Mouse (Mus musculus): ENCODE data around the gene Tbl3.
A peak's percentile ranks its signal among the peaks of the same experiment; 100 is the strongest.
"Not testable (repeated sequence)": the region's sequence is repeated elsewhere in the genome, so short reads cannot be mapped to it uniquely, and the experiment has no call there.

The Tbl3 gene

DNA sequence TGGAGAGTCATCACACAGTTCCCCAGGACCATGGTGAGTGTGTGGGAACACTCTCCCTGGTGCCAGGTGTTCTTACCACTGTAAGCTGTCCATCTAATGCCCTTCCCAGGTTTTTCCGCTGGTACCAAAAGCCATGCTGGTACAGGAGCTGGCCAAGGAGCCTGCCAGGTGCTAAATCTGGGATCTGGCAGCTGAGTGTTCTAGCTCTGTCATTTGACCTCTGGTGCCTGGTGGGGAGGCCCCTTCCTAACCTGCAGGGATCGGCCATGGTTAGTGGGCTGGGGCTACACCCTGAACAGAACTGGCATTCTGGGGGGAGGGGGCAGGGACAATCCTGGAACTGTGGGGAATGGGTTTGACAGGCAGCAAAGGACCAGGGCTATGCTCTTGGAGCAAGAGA is 20.2 kb upstream of the Tbl3 start, which contains the start of gene Rpl3l:
TSS of gene Rpl3l (plus strand) at position 203 of the 400 bp plus-strand sequence.
- DNase-seq (ENCODE audit: low spot score) = no peak

DNA sequence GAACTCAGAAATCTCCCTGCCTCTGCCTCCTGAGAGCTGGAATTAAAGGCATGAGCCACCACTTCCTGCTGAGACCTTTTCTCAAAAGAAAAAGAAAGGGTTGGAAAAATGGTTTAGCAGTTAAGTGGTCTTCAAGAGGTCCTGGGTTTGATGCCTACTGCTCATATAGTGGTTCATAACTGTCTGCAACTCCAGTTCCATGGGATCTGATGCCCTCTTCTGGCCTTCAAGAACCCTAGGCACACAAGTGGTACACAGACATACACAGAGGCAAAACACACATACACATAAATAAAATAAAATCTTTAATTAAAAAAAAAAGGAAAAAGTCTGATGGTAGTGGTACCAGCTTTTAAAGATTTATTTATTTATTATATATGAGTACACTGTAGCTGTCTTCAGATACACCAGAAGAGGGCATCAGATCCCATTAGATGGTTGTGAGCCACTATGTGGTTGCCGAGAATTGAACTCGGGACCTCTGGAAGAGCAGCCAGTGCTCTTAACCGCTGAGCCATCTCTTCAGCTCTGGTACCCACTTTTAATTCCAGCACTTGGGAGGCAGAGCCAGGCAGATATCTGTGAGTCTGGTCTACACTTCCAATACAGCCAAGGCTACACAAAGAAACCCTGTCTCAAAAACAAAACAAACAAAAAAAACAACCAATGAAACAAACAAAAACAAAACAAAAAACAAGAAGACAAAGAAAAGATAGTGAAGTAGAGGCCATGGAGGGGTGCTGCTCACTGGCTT is 18.4 kb upstream of the Tbl3 start:
- no peak for DNase-seq (ENCODE audit: low spot score)

DNA sequence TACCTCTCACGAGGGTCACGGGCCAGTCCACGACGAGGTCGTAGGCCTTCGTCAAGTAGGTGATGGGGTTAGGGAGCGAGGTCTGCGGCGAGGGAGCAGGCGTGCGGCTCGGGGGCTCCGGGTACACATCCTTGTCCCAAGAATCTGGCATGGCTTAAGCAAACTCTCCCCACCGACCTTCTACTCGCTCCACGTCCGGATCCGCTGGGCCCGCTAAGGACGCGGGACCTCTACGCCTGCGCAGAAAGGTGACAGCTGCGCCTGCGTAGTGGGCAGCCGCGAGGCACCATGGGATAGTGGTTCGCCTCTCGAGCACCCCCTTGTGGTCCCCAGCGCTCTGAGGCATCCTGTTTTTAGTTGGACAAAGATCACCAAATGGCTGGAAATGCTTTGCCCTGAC is 16.7 kb upstream of the Tbl3 start, which contains the start of gene Ndufb10:
TSS of gene Ndufb10 (minus strand) at position 295 of the 400 bp plus-strand sequence.
- peak; percentile 99 for DNase-seq (ENCODE audit: low spot score)

DNA sequence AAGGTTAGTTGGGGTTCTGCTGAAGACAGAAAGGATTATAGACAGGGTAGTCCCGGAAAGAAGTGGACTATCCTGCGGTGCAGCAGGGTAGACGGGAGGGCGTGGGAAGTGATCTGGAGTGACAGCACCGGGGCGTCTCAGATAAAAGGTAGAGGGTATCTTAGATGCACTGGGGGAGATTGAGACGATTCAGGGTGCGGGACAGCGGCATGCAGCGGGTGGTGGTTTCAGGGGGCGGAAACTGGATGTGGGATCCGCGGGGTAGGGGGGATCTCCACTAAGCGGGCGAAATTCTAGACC is 16.4 kb upstream of the Tbl3 start:
- DNase-seq (ENCODE audit: low spot score) = peak; percentile 43

DNA sequence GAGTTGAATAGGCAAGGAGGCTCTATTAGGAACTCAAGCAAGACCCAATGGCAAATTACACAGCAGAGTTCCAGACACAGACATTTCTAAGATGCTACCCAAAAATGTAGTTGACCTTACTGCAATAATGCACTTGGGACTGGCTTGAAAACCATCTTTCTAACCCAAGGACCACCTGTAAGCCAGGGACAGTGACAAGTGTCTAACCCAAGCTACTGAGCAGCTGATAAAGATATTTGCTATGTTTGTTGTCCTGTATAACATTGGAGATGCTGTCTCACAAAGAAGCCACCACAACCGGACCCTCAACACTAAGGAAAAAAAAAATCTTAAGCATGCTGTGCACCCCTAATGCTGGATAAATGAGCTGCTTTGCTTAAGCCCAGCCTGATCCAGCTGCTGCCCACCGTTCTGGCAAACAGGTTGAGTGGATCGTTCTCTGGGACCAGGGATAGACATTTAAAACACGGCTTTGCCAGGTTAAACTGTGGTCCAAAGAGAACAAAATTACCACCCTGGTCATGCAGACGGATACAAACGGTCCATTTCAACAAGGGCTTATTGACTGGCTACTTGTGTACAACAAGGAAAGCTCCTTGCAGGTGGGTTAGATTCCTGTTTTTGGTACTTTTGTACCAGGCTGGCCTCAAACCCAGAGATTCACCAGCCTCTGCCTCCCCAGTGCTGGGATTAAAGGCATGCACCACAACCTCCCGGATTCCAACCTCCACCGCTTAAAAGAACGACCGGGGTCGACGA is 15.8 kb upstream of the Tbl3 start:
- DNase-seq (ENCODE audit: low spot score) = peak; percentile 24

DNA sequence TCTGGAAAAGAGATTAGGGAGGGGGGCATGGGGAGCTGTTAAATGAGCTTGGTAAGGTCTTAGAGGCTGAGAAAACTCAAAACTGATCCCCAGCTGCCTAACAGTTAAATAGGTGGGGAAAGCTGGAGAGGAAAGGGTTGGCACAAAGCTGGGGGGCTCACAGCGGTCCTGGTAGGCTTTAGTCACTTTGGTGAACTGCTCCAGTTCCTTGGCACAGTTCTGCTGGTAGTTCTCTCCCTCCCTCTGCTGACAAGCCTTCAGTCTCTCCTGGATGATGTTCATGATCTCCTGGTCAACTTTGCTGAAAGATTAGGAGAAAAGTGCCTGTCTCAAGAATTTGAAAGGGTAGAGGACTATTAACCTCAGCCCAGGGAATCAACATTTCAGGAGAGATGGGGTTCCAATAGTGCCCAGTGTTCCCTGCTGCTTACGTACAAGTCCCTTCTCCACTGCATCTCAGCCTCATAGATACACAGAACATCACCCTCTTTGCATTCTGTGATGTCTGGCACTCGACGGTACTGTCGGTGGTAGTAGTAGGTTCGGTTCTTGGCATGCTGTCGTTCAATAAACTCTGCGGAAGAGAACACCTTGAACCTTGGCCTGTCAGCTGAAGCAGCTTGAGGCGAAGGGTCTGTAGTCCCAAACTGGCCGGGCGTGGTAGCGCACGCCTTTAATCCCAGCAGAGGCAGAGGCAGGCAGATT is 14.9 kb upstream of the Tbl3 start:
- peak; percentile 53 for DNase-seq (ENCODE audit: low spot score)

DNA sequence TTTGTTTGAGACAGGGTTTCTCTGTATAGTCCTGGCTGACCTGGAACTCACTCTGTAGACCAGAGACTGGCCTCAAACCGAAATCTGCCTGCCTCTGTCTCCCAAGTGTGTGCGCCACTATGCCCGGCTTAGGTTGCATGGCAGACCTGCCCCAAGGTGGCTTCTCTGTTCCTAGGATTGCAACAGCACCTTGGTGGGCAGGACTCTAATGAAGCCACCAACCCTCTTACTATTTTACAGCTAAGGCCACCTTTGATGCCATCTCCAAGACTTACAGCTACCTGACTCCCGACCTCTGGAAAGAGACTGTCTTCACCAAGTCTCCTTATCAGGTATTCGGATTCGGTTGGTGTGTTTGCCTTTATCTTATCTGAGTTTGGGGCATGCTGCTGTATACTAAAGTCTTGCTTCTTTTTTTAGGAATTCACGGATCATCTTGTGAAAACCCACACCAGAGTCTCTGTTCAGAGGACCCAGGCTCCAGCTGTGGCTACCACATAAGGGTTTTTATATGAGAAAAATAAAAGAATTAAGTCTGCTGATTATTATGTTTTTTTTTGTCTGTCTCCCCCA is 14.0 kb upstream of the Tbl3 start:
- not testable (repeated sequence) for DNase-seq (ENCODE audit: low spot score)

DNA sequence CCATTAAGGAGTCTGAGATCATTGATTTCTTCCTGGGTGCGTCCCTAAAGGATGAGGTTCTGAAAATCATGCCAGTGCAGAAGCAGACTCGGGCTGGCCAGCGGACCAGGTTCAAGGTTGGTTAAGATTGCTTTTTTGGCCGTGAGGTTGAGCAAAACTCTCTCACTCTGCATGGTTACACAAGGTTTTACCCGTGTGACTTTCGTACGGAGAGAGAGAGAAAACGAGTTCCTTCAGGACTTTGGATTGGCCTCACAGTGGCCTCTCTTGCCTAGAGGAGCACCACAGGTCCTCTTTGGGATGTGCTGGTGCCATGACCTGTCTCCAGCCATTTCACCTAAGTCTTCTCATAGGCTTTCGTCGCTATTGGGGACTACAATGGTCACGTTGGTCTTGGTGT is 13.2 kb upstream of the Tbl3 start:
- DNase-seq (ENCODE audit: low spot score) = not testable (repeated sequence)

DNA sequence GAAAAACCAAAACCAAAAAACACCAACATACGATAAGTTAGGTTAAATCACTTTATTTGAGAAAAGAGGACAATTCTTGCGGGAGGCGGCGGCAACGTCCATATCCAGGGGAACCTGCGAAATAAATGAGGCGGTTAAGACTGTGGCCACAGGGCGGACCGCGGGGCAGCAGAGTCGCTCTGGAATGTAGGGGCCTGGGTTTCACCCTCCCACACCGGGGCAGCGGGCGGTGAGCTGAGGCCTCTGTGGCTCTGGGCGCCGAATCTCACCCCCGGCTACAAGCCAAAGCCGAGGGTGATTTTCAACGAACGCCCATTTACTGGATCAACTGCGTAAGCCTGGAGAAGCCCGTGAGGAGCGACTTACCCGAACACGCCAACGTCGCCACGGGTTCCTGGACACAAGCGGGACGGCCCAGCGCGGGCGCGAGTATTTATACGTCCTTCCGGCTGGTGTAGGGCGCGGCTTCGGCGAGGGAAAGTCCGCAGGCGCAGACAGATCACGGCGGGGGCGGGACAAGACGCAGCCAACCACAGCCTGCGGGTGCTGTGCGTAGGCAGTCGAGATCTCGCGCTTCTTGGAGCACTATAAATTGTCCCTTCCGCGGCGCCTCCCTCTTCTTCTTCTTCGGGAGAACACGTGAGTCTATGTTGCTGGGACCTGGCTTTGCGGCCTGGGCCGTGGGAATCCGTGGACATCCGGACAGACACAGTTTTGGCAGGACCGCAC is 12.2 kb upstream of the Tbl3 start:
- peak; percentile 97 for DNase-seq (ENCODE audit: low spot score)

DNA sequence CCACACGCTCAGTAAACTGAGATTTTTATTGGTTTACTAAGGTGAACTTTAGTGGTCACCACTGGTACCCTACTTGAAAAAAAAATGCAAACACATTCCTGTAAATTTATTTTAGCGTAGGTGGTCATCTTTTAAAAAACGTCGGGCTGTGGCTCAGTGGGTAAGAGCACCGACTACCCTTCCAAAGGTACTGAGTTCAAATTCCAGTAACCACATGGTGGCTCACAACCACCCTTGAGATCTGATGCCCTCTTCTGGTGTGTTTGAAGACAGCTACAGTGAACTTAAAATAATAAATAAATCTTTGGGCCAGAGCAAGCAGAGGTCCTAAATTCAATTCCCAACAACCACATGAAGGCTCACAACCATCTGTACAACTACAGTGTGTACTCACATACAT is 11.5 kb upstream of the Tbl3 start:
- DNase-seq (ENCODE audit: low spot score) = not testable (repeated sequence)

DNA sequence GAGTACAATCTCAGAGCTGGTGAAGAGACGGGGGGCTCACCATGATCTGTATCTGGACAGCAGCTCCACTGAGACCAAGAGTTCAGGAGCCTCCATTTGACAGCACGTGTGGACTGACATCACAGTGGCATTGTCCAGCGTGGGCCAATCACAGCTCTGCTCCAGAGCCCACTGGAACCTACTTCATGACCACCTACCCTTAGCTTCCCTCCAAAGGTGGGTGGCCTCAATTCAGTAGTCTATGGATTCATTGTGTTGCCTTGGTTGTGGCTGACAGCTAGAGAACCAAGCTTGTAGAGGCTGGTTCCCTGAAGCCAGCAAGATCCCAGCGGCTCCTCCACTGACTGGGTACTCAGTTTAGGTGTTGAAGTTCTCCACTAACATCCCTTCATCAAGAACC is 10.5 kb upstream of the Tbl3 start, which contains the start of the genes Rnf151 and Rps2:
TSS of gene Rnf151 (minus strand) at position 121 of the 400 bp plus-strand sequence.
TSS of gene Rps2 (plus strand) at position 174 of the 400 bp plus-strand sequence.
- DNase-seq (ENCODE audit: low spot score) = no peak

DNA sequence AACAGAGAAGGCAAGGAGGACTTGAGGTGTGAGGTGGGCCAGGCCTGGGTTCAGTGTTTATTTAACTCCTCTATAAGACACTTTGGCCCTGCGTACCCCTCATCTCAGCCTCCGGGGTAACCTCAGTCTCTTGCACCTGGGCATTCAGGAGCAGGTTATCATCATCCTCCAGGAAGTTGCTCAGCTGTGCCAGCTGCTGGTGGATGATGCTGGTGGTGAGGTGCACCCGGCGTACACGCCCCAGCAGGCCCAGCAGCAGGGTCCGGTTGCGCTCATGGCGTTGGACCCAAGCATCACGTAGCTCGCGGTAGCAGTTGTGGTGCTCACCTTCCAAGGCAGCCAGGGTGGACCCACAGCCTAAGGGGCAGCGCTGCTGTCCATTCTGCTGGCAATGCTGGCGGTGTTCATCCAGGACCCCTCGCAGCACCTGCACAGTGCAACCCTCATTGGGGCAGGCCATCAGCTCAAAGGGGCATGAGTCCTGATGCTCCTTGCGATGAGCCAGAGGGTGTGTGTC is 8.8 kb upstream of the Tbl3 start:
- DNase-seq (ENCODE audit: low spot score) = no peak

DNA sequence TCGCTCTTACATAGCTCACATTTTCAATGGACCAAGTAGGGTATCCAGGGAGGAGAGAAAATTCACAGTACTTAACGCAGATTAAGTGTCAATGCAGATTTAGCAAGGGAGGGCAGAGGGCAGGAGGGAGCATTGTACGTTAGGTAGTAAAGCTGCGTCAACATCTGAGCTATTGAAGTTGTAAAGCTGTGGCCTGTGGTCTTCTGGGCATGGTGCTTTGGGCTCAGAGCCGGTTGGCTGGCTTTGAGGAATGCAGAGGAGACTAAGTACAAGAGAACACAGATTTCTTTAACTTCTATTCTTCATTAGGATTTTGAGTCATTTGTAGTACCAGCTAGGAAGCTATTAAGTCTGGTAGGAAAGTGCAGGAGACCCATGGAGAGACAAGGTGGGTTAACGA is 8.1 kb upstream of the Tbl3 start:
- DNase-seq (ENCODE audit: low spot score) = no peak

DNA sequence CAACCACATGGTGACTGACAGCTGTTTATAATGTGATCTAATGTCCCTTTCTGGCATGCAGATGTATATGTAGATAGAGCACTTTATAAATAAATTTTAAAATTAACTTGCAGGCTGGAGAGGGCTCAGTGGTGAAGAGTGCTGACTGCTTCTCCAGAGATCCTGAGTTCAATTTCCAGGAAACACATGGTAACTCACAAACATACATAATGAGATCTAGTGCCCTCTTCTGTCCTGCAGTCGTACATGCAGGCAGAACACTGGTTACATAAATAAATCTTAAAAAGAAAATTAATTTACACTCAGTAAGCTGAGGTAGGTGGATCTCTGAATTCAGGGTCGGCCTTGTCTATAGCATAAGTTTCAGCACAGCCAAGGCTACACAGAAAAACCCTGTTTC is 1.2 kb upstream of the Tbl3 start:
- DNase-seq (ENCODE audit: low spot score) = peak; percentile 78

DNA sequence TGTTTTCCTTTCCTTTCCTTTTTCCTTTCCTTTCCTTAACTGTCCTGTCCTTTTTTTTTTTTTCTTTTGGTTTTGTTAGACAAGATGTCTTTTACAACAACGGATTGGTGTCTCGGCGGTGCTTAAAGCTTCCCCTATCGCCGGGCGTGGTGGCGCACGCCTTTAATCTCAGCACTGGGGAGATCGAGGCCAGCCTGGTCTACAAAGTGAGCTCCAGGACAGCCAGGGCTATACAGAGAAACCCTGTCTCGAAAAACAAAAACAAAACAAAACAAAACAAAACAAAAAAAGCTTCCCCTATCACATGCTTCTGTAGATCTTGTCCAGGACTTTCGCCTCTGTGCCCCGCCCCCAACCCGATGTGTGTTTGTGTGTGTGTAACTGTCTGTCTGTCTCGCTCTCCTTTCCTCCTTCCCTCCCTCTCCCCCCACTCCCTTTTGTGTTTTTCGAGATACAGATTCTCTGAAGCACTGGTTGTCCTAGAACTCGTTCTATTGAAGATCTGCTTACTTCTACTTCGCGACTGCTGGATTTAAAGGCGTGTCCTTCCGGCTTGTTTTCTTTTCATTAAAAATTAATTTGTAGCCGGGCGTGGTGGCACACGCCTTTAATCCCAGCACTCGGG is 453 bp upstream of the Tbl3 start:
- no peak for DNase-seq (ENCODE audit: low spot score)

DNA sequence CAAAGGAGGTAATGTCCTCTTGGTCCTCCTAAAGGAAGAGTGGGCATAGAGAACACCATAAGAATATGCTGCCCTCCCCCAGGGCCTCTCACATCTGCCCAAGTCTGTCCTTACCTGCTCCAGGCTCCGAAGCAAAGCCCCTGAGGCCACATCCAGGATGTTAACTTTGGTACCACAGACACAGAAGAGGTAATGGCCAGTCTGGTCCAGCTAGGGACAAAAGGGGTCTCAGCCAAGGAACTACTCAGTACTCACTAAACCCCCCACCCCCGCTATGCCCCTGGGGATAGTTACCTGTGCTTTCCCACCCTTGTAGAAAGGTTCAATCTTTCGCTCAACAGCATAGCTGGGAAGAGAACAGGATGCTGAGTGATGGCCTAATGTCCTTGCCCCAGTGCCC is 1.6 kb downstream of the Tbl3 start:
- DNase-seq (ENCODE audit: low spot score) = no peak

DNA sequence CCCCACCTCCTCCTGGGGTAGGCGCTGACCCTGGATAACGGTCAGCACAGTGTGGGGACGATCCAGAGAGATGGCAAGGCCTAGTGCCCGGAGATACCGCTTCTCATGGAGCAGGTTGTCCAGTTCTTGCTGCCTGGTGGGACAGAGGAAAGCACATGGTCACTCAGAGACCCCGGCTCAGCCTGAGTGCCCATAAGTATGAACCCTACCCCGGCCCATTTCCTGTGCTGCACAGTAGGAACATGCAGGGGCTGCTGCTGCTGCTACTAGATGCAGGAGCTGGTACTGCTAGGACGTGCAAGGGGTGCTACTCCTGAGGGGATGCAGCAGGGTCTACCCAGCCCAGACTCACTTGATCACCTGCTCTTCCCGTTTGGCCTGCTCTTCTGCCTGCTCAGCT is 6.2 kb downstream of the Tbl3 start:
- no peak for DNase-seq (ENCODE audit: low spot score)

DNA sequence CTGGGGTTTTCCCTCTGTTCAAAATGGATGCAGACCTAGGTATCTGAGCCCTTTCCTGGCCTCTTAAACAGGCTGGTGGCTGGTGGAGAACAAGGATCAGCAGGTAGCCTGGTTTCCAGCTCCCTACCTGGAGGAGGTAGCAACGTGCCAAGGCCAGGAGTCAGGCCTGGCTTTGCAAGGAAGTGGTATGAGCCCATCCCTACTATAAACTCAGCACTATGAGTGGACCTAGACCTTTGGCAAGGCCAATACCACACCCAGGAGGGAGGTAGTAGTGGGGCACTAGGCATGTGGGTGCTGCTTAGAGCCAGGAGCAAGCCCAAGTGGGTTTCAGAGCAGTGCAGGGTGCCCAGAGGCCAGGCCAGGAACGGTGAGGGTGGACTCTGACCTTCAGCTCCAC is 8.0 kb downstream of the Tbl3 start:
- no peak for DNase-seq (ENCODE audit: low spot score)

DNA sequence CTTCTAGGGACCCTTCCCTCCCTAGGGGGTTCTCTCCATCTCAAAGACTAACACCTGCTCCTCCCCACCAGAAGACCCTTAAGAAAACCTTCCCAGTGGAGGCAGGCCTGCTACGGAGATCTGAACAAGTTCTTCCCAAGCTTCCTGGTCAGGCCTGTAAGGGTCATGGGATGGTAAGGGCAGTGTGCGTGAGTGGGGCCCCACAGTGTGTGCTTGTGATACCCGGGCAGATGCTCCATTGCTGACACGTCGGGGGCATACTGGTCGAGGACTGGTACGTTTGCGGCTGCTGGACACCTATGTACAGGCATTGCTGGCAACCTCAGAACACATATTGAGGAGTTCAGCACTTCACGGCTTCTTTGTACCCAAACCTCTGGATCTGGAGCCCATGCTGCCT is 8.7 kb downstream of the Tbl3 start:
- no peak for DNase-seq (ENCODE audit: low spot score)

DNA sequence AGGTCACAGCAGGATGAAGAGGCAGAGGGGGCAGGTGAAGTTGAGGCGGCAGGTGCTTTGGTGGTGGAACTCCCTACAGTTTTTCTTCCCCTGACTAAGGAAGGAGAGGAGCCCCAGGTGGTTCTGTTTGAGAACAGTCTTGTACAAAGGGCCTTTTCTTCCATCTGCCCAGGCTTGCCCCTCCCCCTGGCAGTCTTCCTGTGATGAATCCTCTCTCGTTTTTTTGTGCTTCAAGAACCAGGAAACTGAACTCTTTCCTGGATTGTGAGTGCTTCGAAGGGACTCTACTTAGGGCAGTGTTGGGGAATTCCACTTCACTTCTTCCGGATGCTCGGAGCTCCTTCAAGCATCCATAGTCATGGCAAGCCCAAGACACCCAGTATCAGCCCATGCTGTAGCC is 9.5 kb downstream of the Tbl3 start:
- DNase-seq (ENCODE audit: low spot score) = no peak
